Mouse (Mus musculus): ENCODE measurements at regions not wholly inside any gene's neighbourhood (a gene's known extent, or its start where the extent isn't known, plus 50 kb on each side); places are given as distances from the start of the nearest gene placed in this dataset.
"Not testable (repeated sequence)": the region's sequence is repeated elsewhere in the genome, so short reads cannot be mapped to it uniquely, and the experiment has no call there.

DNA sequence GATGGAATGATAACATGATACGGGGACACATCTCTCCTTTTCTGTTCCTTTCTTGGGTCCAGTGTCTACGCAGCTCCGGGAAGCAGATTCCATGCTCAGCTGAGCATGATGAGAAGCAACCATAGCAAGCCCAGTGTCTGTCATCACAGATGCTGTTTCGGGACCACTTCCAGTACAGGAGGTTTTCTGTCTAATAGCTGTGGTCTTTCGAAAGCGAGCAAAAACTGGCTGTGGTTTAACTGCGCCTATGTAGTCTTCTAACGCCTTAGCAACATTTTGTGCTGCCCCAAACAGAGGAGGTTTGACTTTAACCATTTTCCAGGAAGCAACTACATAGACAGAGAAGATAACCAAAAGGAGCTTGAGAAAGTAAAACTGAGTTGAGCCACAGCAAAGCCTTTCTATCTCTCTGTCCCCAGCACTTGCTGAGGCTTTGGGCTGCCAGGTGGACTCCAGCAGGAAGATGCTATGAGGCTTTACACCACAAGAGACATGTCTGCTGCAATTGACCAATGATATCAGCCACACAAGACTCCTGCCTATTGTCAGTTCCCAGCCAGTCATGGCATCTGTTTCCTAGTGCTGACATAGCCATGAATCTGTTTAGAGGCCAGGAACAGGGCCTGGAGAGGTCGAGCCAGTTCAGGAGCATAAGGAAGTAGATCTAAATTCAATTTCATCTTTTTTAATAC is 95.1 kb downstream of the Stard3nl start:
- intact Hi-C loops (cut with DNase I); DNase-seq; H3K4me3 ChIP-seq; H3K27ac ChIP-seq: not testable (repeated sequence)

GRCm38 (mm10) chr13:19296325-19296724 is 99.3 kb downstream of the Stard3nl start:
- intact Hi-C loops (cut with DNase I), result no loop called here
- DNase-seq, result no peak
- Histone ChIP-seq H3K4me3 (no peak overlapping the region), H3K27ac (no peak overlapping the region)
- no peak for TF ChIP-seq CTCF (IDR thresholded peaks at IDR 0.05)

- Histone ChIP-seq H3K27ac (no peak overlapping the region), H3K4me3 (no peak overlapping the region)
- no peak for TF ChIP-seq CTCF (IDR thresholded peaks at IDR 0.05)
- intact Hi-C loops (cut with DNase I), result no loop called here
- DNase-seq, result no peak
Observed at GRCm38 (mm10) chr13:19293041-19293440, 102.6 kb downstream of the Stard3nl start.

DNA sequence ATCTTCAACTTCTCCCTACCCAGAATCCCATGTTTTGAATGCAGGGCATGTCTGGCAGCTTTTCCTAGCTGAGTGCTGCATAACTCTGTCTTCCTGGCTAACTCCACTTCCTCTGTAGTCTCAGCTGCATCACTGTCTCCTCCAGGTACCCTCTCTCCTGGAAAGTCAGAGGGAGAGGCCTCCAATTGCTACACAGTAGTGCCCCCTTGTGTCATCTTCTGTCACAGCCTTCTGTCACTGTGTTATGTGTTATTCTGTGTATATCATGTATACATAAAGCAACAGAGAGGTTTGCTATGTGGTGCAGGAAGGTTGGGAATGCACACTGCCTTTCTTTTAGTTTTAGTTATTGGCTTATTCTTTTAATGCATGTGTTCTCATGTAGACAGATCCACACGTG is 112.4 kb downstream of the Stard3nl start:
- DNase-seq, result no peak
- Histone ChIP-seq H3K4me3 (no peak overlapping the region), H3K27ac (no peak overlapping the region)
- TF ChIP-seq CTCF (IDR thresholded peaks at IDR 0.05), result no peak
- intact Hi-C loops (cut with DNase I), result no loop called here

GRCm38 (mm10) chr13:19272548-19273295 is 122.9 kb downstream of the Stard3nl start:
- DNase-seq; H3K4me3 ChIP-seq; intact Hi-C loops (cut with DNase I); H3K27ac ChIP-seq: not testable (repeated sequence)

DNA sequence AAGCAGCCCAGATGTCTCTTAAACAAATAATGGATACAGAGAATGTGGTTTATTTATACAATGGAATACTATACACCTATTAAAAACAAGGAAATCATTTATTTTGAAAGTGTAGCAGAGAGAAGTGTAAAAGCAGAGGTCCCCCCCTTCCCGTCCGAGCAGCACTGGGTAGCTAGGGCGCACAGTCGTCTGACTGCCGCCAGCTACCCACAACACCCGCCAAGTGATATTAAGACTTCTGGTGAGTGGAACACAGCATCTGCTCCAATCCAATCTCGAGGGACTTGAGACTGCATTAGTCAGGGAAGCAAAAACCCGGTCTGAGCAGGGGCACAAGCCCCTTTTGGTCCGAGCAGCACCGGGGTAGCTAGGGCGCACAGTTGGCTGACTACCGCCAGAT is 130.6 kb downstream of the Stard3nl start:
- DNase-seq; H3K27ac ChIP-seq; H3K4me3 ChIP-seq; intact Hi-C loops (cut with DNase I): not testable (repeated sequence)

DNA sequence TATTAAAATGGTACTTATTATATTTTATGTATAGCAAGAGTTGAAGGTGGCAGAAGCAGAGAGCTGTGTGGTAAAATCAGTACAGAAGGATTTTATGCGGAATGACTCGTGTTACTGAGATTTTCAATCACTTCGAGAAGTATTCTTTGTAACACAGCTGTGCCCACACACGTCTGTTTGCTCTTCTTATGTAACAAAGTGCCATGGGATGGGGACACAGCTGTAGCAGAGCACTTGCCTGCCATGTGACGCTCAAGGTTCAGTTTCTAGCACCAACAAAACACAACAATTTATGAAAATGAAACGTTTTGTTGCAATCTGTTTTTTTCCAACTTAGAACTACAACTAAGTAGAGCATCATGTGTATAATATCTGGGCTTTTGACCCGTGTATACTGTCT is 149.0 kb downstream of the Stard3nl start:
- H3K4me3 ChIP-seq; DNase-seq; intact Hi-C loops (cut with DNase I); H3K27ac ChIP-seq: not testable (repeated sequence)

DNA sequence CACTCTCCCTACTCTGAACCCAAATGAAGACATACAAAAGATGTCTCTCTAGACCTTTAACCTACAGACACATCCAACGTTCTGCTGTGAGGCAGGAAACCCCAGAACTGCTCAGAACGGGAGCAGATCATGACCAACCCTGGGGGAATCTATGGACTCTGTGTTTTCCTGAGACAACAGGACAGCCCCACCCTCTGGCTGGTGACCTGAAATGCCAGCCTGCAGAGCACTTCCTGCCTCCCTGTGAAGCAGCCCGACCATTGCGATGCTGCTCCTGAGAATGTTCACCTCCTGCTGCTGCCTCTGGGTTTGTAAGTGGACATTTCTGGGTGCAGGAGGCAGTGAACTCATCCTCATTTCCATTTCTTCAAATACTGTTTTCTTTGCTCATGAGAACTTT is 153.0 kb downstream of the Stard3nl start:
- intact Hi-C loops (cut with DNase I); H3K4me3 ChIP-seq; DNase-seq; H3K27ac ChIP-seq: not testable (repeated sequence)

GRCm38 (mm10) chr13:19236340-19236739 is 159.3 kb downstream of the Stard3nl start:
- no peak for DNase-seq
- intact Hi-C loops (cut with DNase I), result no loop called here
- Histone ChIP-seq H3K27ac (no peak overlapping the region), H3K4me3 (no peak overlapping the region)
- TF ChIP-seq CTCF (IDR thresholded peaks at IDR 0.05), result peak; percentile 6; the same call in 1 of the 2 replicates

GRCm38 (mm10) chr13:19234700-19235374 is 160.8 kb downstream of the Stard3nl start:
- intact Hi-C loops (cut with DNase I), result no loop called here
- no peak overlapping the region for H3K4me3 ChIP-seq
- H3K27ac ChIP-seq, result no peak overlapping the region
- TF ChIP-seq CTCF (IDR thresholded peaks at IDR 0.05), result no peak
- no peak for DNase-seq

GRCm38 (mm10) chr13:19220004-19220403 is 175.6 kb downstream of the Stard3nl start:
- intact Hi-C loops (cut with DNase I); DNase-seq; H3K4me3 ChIP-seq; H3K27ac ChIP-seq: not testable (repeated sequence)

GRCm38 (mm10) chr13:19219383-19219991 is 176.1 kb downstream of the Stard3nl start:
- intact Hi-C loops (cut with DNase I); H3K27ac ChIP-seq; DNase-seq; H3K4me3 ChIP-seq: not testable (repeated sequence)

DNA sequence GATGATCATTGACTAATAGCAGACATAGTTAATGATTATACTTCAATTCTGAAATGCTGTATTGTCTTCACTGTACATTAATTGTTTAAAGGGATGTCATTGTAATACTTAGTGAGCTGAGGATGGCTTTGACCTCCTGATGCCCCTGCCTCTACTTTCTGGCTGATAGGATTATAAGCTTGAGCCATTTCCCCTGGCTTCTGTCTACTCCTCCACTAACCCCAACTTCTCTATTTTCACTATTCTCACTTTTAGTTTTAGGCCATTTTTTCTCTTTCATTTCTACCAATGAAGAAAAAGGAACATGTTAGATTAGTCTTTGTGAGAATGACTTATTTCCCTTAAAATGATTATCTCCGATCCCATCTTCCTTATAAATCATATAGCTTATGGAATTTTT is 190.9 kb downstream of the Stard3nl start:
- DNase-seq, result no peak
- intact Hi-C loops (cut with DNase I), result no loop called here
- no peak overlapping the region for H3K27ac ChIP-seq
- no peak for TF ChIP-seq CTCF (IDR thresholded peaks at IDR 0.05)
- no peak overlapping the region for H3K4me3 ChIP-seq

- H3K27ac ChIP-seq; H3K4me3 ChIP-seq; intact Hi-C loops (cut with DNase I); DNase-seq: not testable (repeated sequence)
Observed at GRCm38 (mm10) chr13:19202320-19202719, 193.3 kb downstream of the Stard3nl start.
